Mouse (Mus musculus) forebrain, embryonic 11.5 days (tissue): Measurements from ENCODE around the gene Eif3b. TPM values are rescaled to one million over a fixed set of nuclear protein-coding genes. Genes with fewer than 3 reads are reported as not detected.

Experiments used
- ATAC-seq: fragments of 200-750 bp; cut with Nextera tagmentation; replicated peaks from 2 replicates; pipeline ENCODE4 v1.8.0; 2017; ENCODE audit warnings: moderate TSS enrichment; ENCODE audit not compliant: low FRiP score
- DNase-seq: peaks from one replicate; pipeline ENCODE4 v3.0.0-alpha.2; 2017; ENCODE audit warnings: low spot score
- H3K27ac ChIP-seq: fragments of 300-500 bp; sonication (generic); 2 replicates; pipeline ENCODE4 v1.5.1; 2014; ENCODE audit warnings: low read depth, low read length
- H3K27me3 ChIP-seq: fragments of 300-500 bp; sonication (generic); 2 replicates; pipeline ENCODE4 v1.6.1; 2014; ENCODE audit warnings: mild to moderate bottlenecking, low read length, mixed read lengths; ENCODE audit not compliant: control insufficient read depth, insufficient read depth
- H3K36me3 ChIP-seq: fragments of 300-500 bp; sonication (generic); 2 replicates; pipeline ENCODE4 v1.6.1; 2014; ENCODE audit warnings: mild to moderate bottlenecking, low read length, moderate library complexity, mixed read lengths; ENCODE audit not compliant: control insufficient read depth, insufficient read depth
- H3K4me1 ChIP-seq: fragments of 300-500 bp; sonication (generic); replicated peaks from 2 replicates; pipeline ENCODE4 v1.6.1; 2014; ENCODE audit warnings: low read length, mixed read lengths; ENCODE audit not compliant: control insufficient read depth, insufficient read depth
- H3K4me2 ChIP-seq: fragments of 300-500 bp; sonication (generic); 2 replicates; pipeline ENCODE4 v1.6.1; 2014; ENCODE audit warnings: low read depth, mild to moderate bottlenecking, low read length, moderate library complexity, mixed read lengths; ENCODE audit not compliant: severe bottlenecking
- H3K4me3 ChIP-seq: fragments of 300-500 bp; sonication (generic); 2 replicates; pipeline ENCODE4 v1.5.1; 2014; ENCODE audit warnings: low read depth, low read length
- H3K9ac ChIP-seq: fragments of 300-500 bp; sonication (generic); 2 replicates; pipeline ENCODE4 v1.6.1; 2014; ENCODE audit warnings: low read length
- H3K9me3 ChIP-seq: fragments of 300-500 bp; sonication (generic); 2 replicates; pipeline ENCODE4 v1.6.1; 2016; ENCODE audit warnings: low read length, mixed read lengths; ENCODE audit not compliant: control insufficient read depth
- WGBS: fragments of 180-500 bp; shearing (Covaris S2); extraction: QIAGEN DNeasy Blood & Tissue Kit; methylation state at CpG from one replicate; pipeline ENCODE4 v1.1.7; 2014; 5-methylcytosine and 5-hydroxymethylcytosine counted together
- polyA plus RNA-seq: library from polyadenylated mRNA; unstranded; fragments of >200 nt; fragmentation: Nextera tagmentation; extraction: Ambion mirVana; gene quantifications from 2 replicates; pipeline ENCODE4 v1.2.1, GENCODE M21; 2014

The Eif3b gene
- polyA plus RNA-seq, 1 experiment from 2014 or later = 177 TPM

GRCm38 (mm10) chr5:140379299-140379698 is 39.8 kb upstream of the Eif3b start:
- no peak overlapping the region for H3K27ac ChIP-seq
- no peaks in the 10 kb centered on the region for H3K27me3 ChIP-seq
- ATAC-seq = no peak
- no peaks in the 10 kb centered on the region for H3K36me3 ChIP-seq
- no peak overlapping the region for H3K9ac ChIP-seq
- H3K9me3 ChIP-seq = no peaks in the 10 kb centered on the region
- DNase-seq = no peak
- WGBS = 74% methylated on average over 6 of the region's 6 CpGs
- no peak overlapping the region for H3K4me2 ChIP-seq
- H3K4me3 ChIP-seq = no peak overlapping the region
- peaks cover 4% of the 10 kb centered on the region; the same call in 1 of the 2 replicates for H3K4me1 ChIP-seq

- H3K9ac ChIP-seq = no peak overlapping the region
- no peak for ATAC-seq
- no peaks in the 10 kb centered on the region for H3K27me3 ChIP-seq
- no peaks in the 10 kb centered on the region for H3K36me3 ChIP-seq
- no peak overlapping the region for H3K4me3 ChIP-seq
- DNase-seq = no peak
- H3K4me2 ChIP-seq = no peak overlapping the region
- H3K9me3 ChIP-seq = no peaks in the 10 kb centered on the region
- H3K4me1 ChIP-seq = peaks cover 4% of the 10 kb centered on the region; the same call in 1 of the 2 replicates
- H3K27ac ChIP-seq = no peak overlapping the region
- WGBS = 91% methylated on average over 7 of the region's 7 CpGs
Measured at GRCm38 (mm10) chr5:140381156-140381555, 38.0 kb upstream of the Eif3b start.

- H3K9ac ChIP-seq = no peak overlapping the region
- no peak overlapping the region for H3K27ac ChIP-seq
- no peaks in the 10 kb centered on the region for H3K27me3 ChIP-seq
- no peaks in the 10 kb centered on the region for H3K9me3 ChIP-seq
- no peaks in the 10 kb centered on the region for H3K36me3 ChIP-seq
- no peak for DNase-seq
- peaks cover 4% of the 10 kb centered on the region; the same call in 1 of the 2 replicates for H3K4me1 ChIP-seq
- 93% methylated on average over 6 of the region's 6 CpGs for WGBS
- no peak overlapping the region for H3K4me3 ChIP-seq
- ATAC-seq = no peak
- no peak overlapping the region for H3K4me2 ChIP-seq
Measured at GRCm38 (mm10) chr5:140382688-140383087, 36.4 kb upstream of the Eif3b start.

GRCm38 (mm10) chr5:140383559-140383958 is 35.6 kb upstream of the Eif3b start:
- ATAC-seq (no peak), DNase-seq (no peak)
- H3K27ac ChIP-seq = 0 out of 2 replicates have a peak overlapping the region, but pooled peaks have one; percentile 7
- no peaks in the 10 kb centered on the region for H3K36me3 ChIP-seq
- H3K27me3 ChIP-seq = no peaks in the 10 kb centered on the region
- 22% methylated on average over 7 of the region's 7 CpGs for WGBS
- no peak overlapping the region for H3K4me3 ChIP-seq
- peak overlapping the region; percentile 16; the same call in 1 of the 2 replicates for H3K9ac ChIP-seq
- H3K4me1 ChIP-seq = peaks cover 4% of the 10 kb centered on the region; the same call in 1 of the 2 replicates
- no peaks in the 10 kb centered on the region for H3K9me3 ChIP-seq
- H3K4me2 ChIP-seq = no peak overlapping the region

GRCm38 (mm10) chr5:140384462-140384861 is 34.7 kb upstream of the Eif3b start:
- H3K9me3 ChIP-seq = no peaks in the 10 kb centered on the region
- no peaks in the 10 kb centered on the region for H3K36me3 ChIP-seq
- H3K4me2 ChIP-seq = no peak overlapping the region
- DNase-seq (no peak), ATAC-seq (no peak)
- no peak overlapping the region for H3K27ac ChIP-seq
- WGBS = 80% methylated on average over 1 of the region's 1 CpGs
- H3K9ac ChIP-seq = no peak overlapping the region
- H3K27me3 ChIP-seq = no peaks in the 10 kb centered on the region
- H3K4me1 ChIP-seq = peaks cover 5% of the 10 kb centered on the region; the same call in 1 of the 2 replicates
- H3K4me3 ChIP-seq = no peak overlapping the region

GRCm38 (mm10) chr5:140387236-140387635 is 31.9 kb upstream of the Eif3b start:
- no peak overlapping the region for H3K4me2 ChIP-seq
- WGBS = 87% methylated on average over 7 of the region's 7 CpGs
- H3K36me3 ChIP-seq = no peaks in the 10 kb centered on the region
- no peak overlapping the region for H3K27ac ChIP-seq
- no peaks in the 10 kb centered on the region for H3K9me3 ChIP-seq
- no peaks in the 10 kb centered on the region for H3K27me3 ChIP-seq
- H3K4me1 ChIP-seq = peaks cover 5% of the 10 kb centered on the region; the same call in 1 of the 2 replicates
- H3K4me3 ChIP-seq = no peak overlapping the region
- H3K9ac ChIP-seq = no peak overlapping the region
- no peak for ATAC-seq
- no peak for DNase-seq

GRCm38 (mm10) chr5:140387816-140388510 is 31.2 kb upstream of the Eif3b start:
- DNase-seq = no peak
- WGBS = 77% methylated on average over 12 of the region's 12 CpGs
- peak overlapping the region; percentile 44 for H3K4me3 ChIP-seq
- ATAC-seq = no peak
- H3K4me1 ChIP-seq = peaks cover 5% of the 10 kb centered on the region; the same call in 1 of the 2 replicates
- no peak overlapping the region for H3K27ac ChIP-seq
- no peaks in the 10 kb centered on the region for H3K27me3 ChIP-seq
- H3K9me3 ChIP-seq = no peaks in the 10 kb centered on the region
- peak overlapping the region; percentile 57 for H3K4me2 ChIP-seq
- H3K9ac ChIP-seq = peak overlapping the region; percentile 57
- H3K36me3 ChIP-seq = no peaks in the 10 kb centered on the region

- WGBS = 1% methylated on average over 60 of the region's 63 CpGs
- peak; percentile 93 for ATAC-seq
- H3K27me3 ChIP-seq = no peaks in the 10 kb centered on the region
Measured at GRCm38 (mm10) chr5:140388588-140389576, 30.2 kb upstream of the Eif3b start, which contains the start of gene Snx8. Gene Snx8 (minus strand): TSS chr5:140389262.

More at GRCm38 (mm10) chr5:140388588-140389576, 30.2 kb upstream of the Eif3b start, which contains the start of gene Snx8:
- H3K9ac ChIP-seq = peak within 1 kb of the TSS; percentile 57
- peak within 1 kb of the TSS; percentile 57 for H3K4me2 ChIP-seq
- H3K36me3 ChIP-seq = no peaks in the 10 kb centered on the region
- no peaks in the 10 kb centered on the region for H3K9me3 ChIP-seq
- no peak within 1 kb of the TSS for H3K27ac ChIP-seq
- H3K4me1 ChIP-seq = peaks cover 2% of the 10 kb centered on the region; the same call in 1 of the 2 replicates
- peak within 1 kb of the TSS; percentile 44 for H3K4me3 ChIP-seq
- peak; percentile 99 for DNase-seq
